In the genomic region with DNA sequence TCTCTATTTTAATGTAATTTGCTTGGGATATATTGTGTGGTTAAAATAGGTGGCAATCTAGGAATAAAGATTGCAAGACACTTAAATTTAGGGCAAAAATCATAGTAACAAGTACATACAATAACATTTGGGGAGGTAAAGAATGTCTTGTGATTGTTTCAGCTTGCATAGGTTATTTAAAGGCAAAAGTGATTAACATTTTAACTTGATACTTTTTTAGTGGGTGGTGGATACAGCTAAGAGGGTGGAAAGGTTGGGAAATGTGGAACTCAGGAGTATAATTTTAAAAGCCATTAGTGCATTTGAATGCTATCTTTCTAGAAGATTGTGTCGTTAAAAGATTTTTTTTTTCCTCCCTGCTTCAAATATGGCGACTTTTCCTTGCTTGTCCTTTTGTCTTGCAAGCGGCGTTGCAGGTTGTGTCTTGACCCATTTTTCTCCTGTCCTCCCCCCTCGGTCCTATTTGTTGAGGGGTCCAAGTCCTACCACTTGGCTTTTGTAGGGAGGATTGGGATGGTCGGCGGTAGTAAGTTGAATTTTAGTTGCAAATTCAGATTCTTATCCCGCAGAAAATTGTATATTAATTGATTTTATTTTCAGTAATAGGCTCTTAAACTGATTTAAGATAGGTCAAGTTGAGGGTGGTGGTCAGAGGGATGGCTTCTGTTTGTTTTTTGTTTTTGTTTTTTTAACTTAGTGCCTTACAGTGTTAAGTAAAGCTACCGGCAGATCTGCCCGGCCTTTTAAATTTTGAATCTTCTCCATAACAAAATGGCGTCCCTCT, we compare ENCODE assay signal across 8 mouse cellular contexts. TPM values are rescaled to one million over a fixed set of nuclear protein-coding genes. Genes with fewer than 3 reads are reported as not detected.
DNase-seq lines count a peak whose midpoint lies in the region; ATAC-seq and TF ChIP-seq lines count a peak whose summit lies in the region.

No protein-coding gene starts in this region.

- TF ChIP-seq CTCF in hindbrain, postnatal 0 days (IDR thresholded peaks at IDR 0.05; ENCODE audit: low read depth): no peak

- peak overlapping the region; percentile 83 for H3K4me3 ChIP-seq in forebrain, embryonic 10.5 days
- H3K4me3 ChIP-seq in hindbrain, postnatal 0 days (ENCODE audit: low read length): peak overlapping the region; percentile 73
- peak overlapping the region; percentile 86 for H3K4me3 ChIP-seq in liver, embryonic 12.5 days
- peak overlapping the region; percentile 75 for H3K4me3 ChIP-seq in neural tube, embryonic 13.5 days

- H3K4me1 ChIP-seq in forebrain, embryonic 10.5 days: peaks cover 36% of the 10 kb centered on the region
- H3K4me1 ChIP-seq in hindbrain, postnatal 0 days (ENCODE audit: insufficient read depth, low read length): peaks cover 28% of the 10 kb centered on the region
- H3K4me1 ChIP-seq in liver, embryonic 12.5 days: peaks cover 63% of the 10 kb centered on the region
- H3K4me1 ChIP-seq in neural tube, embryonic 13.5 days (replicated peaks): peaks cover 48% of the 10 kb centered on the region

- no peak for ATAC-seq in hindbrain, postnatal 0 days
- no peak for ATAC-seq in liver, embryonic 12.5 days
- no peak for ATAC-seq in neural tube, embryonic 13.5 days (ENCODE audit: low read depth)

- under 1% methylated on average over 11 of the region's 11 CpGs for WGBS in forebrain, embryonic 10.5 days
- under 1% methylated on average over 11 of the region's 11 CpGs for WGBS in hindbrain, postnatal 0 days
- 0% methylated on average over 11 of the region's 11 CpGs for WGBS in liver, embryonic 12.5 days (ENCODE audit: insufficient replicate concordance)
- 0% methylated on average over 11 of the region's 11 CpGs for WGBS in neural tube, embryonic 13.5 days

- no peaks in the 10 kb centered on the region for H3K27me3 ChIP-seq in forebrain, embryonic 10.5 days (ENCODE audit: poor library complexity, severe bottlenecking)
- no peaks in the 10 kb centered on the region for H3K27me3 ChIP-seq in hindbrain, postnatal 0 days (ENCODE audit: insufficient read depth, low read length)
- no peaks in the 10 kb centered on the region for H3K27me3 ChIP-seq in liver, embryonic 12.5 days (replicated peaks)
- no peaks in the 10 kb centered on the region for H3K27me3 ChIP-seq in neural tube, embryonic 13.5 days

- H3K27ac ChIP-seq in forebrain, embryonic 10.5 days: peak overlapping the region; percentile 97
- peak overlapping the region; percentile 98 for H3K27ac ChIP-seq in hindbrain, postnatal 0 days
- peak overlapping the region; percentile 99 for H3K27ac ChIP-seq in liver, embryonic 12.5 days
- H3K27ac ChIP-seq in neural tube, embryonic 13.5 days (replicated peaks): peak overlapping the region; percentile 99

- peak; percentile 94 for DNase-seq in heart, adult 11 months
- no peak for DNase-seq in heart, postnatal 25 days (ENCODE audit: low spot score)
- DNase-seq in adrenal gland, postnatal 14 days: peak; percentile 64
- peak; percentile 53 for DNase-seq in forebrain, embryonic 10.5 days (ENCODE audit: extremely low spot score, low spot score)
- peak; percentile 81 for DNase-seq in hindbrain, postnatal 0 days (ENCODE audit: low spot score)
- no peak for DNase-seq in urinary bladder, postnatal 10 days (ENCODE audit: low spot score)

- no peaks in the 10 kb centered on the region for H3K9me3 ChIP-seq in forebrain, embryonic 10.5 days
- H3K9me3 ChIP-seq in hindbrain, postnatal 0 days (ENCODE audit: low read length): no peaks in the 10 kb centered on the region
- no peaks in the 10 kb centered on the region for H3K9me3 ChIP-seq in liver, embryonic 12.5 days (replicated peaks)
- no peaks in the 10 kb centered on the region for H3K9me3 ChIP-seq in neural tube, embryonic 13.5 days

- intact Hi-C loops in heart, postnatal 25 days (cut with DNase I): loop anchor here (5.0 kb wide), 1 partner anchor 81 kb away; a partner anchor contains a TSS

- peak overlapping the region; percentile 97 for H3K9ac ChIP-seq in hindbrain, postnatal 0 days (replicated peaks; ENCODE audit: low read length)
- peak overlapping the region; percentile 97 for H3K9ac ChIP-seq in liver, embryonic 12.5 days
- H3K9ac ChIP-seq in neural tube, embryonic 13.5 days: peak overlapping the region; percentile 100

- peaks cover 50% of the 10 kb centered on the region for H3K36me3 ChIP-seq in forebrain, embryonic 10.5 days (replicated peaks)
- 0 out of 2 replicates have a peak, but pooled peaks cover 9% of the 10 kb centered on the region for H3K36me3 ChIP-seq in hindbrain, postnatal 0 days (ENCODE audit: insufficient read depth, low read length)
- peaks cover 51% of the 10 kb centered on the region for H3K36me3 ChIP-seq in liver, embryonic 12.5 days
- H3K36me3 ChIP-seq in neural tube, embryonic 13.5 days: peaks cover 13% of the 10 kb centered on the region

- H3K4me2 ChIP-seq in hindbrain, postnatal 0 days (ENCODE audit: low read depth, low read length): peak overlapping the region; percentile 90
- peak overlapping the region; percentile 85 for H3K4me2 ChIP-seq in liver, embryonic 12.5 days
- peak overlapping the region; percentile 78 for H3K4me2 ChIP-seq in neural tube, embryonic 13.5 days

RNA-seq across cellular contexts. Expression of a gene that starts 2.2 kb away (rescaled TPM):
- total RNA-seq in heart, postnatal 25 days (2021): 10 to 100 TPM; 30.4 to 34.5 TPM
- 91.4 and 97.7 TPM in 2 replicates for total RNA-seq in adrenal gland, postnatal 14 days (2021)
- 60.5 and 61.5 TPM in 2 replicates for polyA plus RNA-seq in forebrain, embryonic 10.5 days (2016; fragmentation: Nextera tagmentation; extraction: Ambion mirVana)
- total RNA-seq in hindbrain, postnatal 0 days (2014; rRNA removed): 37.5 and 44.0 TPM in 2 replicates
- 20.3 and 22.5 TPM in 2 replicates for polyA plus RNA-seq in hindbrain, postnatal 0 days (2015; fragmentation: Nextera tagmentation; extraction: Ambion mirVana)
- 29.0 and 32.8 TPM in 2 replicates for polyA plus RNA-seq in liver, embryonic 12.5 days (2016; fragmentation: Nextera tagmentation; extraction: Ambion mirVana)
- 44.6 and 45.9 TPM in 2 replicates for polyA plus RNA-seq in neural tube, embryonic 13.5 days (2015; fragmentation: Nextera tagmentation; extraction: Ambion mirVana)

RNA-seq across cellular contexts. Expression of a gene that starts 2.3 kb away (rescaled TPM):
- total RNA-seq in heart, postnatal 25 days (2021): 10 to 100 TPM; 51.7 to 55.3 TPM
- total RNA-seq in adrenal gland, postnatal 14 days (2021): 108 and 114 TPM in 2 replicates
- polyA plus RNA-seq in forebrain, embryonic 10.5 days (2016; fragmentation: Nextera tagmentation; extraction: Ambion mirVana): 98.2 and 107 TPM in 2 replicates
- total RNA-seq in hindbrain, postnatal 0 days (2014; rRNA removed): 42.9 and 45.9 TPM in 2 replicates
- polyA plus RNA-seq in hindbrain, postnatal 0 days (2015; fragmentation: Nextera tagmentation; extraction: Ambion mirVana): 66.6 and 72.2 TPM in 2 replicates
- polyA plus RNA-seq in liver, embryonic 12.5 days (2016; fragmentation: Nextera tagmentation; extraction: Ambion mirVana): 113 and 123 TPM in 2 replicates
- polyA plus RNA-seq in neural tube, embryonic 13.5 days (2015; fragmentation: Nextera tagmentation; extraction: Ambion mirVana): 56.1 and 62.7 TPM in 2 replicates

RNA-seq across cellular contexts. Expression of a gene that starts 8.6 kb away (rescaled TPM):
- 1 to 10 TPM; 7.7 TPM for total RNA-seq in heart, postnatal 25 days (2021)
- 29.0 and 31.5 TPM in 2 replicates for total RNA-seq in adrenal gland, postnatal 14 days (2021)
- 102 and 105 TPM in 2 replicates for polyA plus RNA-seq in forebrain, embryonic 10.5 days (2016; fragmentation: Nextera tagmentation; extraction: Ambion mirVana)
- 163 and 169 TPM in 2 replicates for total RNA-seq in hindbrain, postnatal 0 days (2014; rRNA removed)
- 222 and 225 TPM in 2 replicates for polyA plus RNA-seq in hindbrain, postnatal 0 days (2015; fragmentation: Nextera tagmentation; extraction: Ambion mirVana)
- 15.0 and 16.8 TPM in 2 replicates for polyA plus RNA-seq in liver, embryonic 12.5 days (2016; fragmentation: Nextera tagmentation; extraction: Ambion mirVana)
- polyA plus RNA-seq in neural tube, embryonic 13.5 days (2015; fragmentation: Nextera tagmentation; extraction: Ambion mirVana): 357 and 369 TPM in 2 replicates

RNA-seq across cellular contexts. Expression of a gene that starts 21.2 kb away (rescaled TPM):
- 100 to 1,000 TPM; 112 to 116 TPM for total RNA-seq in heart, postnatal 25 days (2021)
- total RNA-seq in adrenal gland, postnatal 14 days (2021): 73.6 and 79.5 TPM in 2 replicates
- polyA plus RNA-seq in forebrain, embryonic 10.5 days (2016; fragmentation: Nextera tagmentation; extraction: Ambion mirVana): 29.8 and 32.4 TPM in 2 replicates
- total RNA-seq in hindbrain, postnatal 0 days (2014; rRNA removed): 39.8 and 49.2 TPM in 2 replicates
- 69.0 and 74.3 TPM in 2 replicates for polyA plus RNA-seq in hindbrain, postnatal 0 days (2015; fragmentation: Nextera tagmentation; extraction: Ambion mirVana)
- 20.2 and 20.9 TPM in 2 replicates for polyA plus RNA-seq in liver, embryonic 12.5 days (2016; fragmentation: Nextera tagmentation; extraction: Ambion mirVana)
- polyA plus RNA-seq in neural tube, embryonic 13.5 days (2015; fragmentation: Nextera tagmentation; extraction: Ambion mirVana): 45.1 and 50.5 TPM in 2 replicates

RNA-seq across cellular contexts. Expression of a gene that starts 38.8 kb away (rescaled TPM):
- total RNA-seq in heart, postnatal 25 days (2021): 10 to 100 TPM; 19.2 to 20.1 TPM
- 40.2 and 41.1 TPM in 2 replicates for total RNA-seq in adrenal gland, postnatal 14 days (2021)
- 59.6 and 60.3 TPM in 2 replicates for polyA plus RNA-seq in forebrain, embryonic 10.5 days (2016; fragmentation: Nextera tagmentation; extraction: Ambion mirVana)
- total RNA-seq in hindbrain, postnatal 0 days (2014; rRNA removed): 31.3 and 33.2 TPM in 2 replicates
- 22.9 and 23.1 TPM in 2 replicates for polyA plus RNA-seq in hindbrain, postnatal 0 days (2015; fragmentation: Nextera tagmentation; extraction: Ambion mirVana)
- polyA plus RNA-seq in liver, embryonic 12.5 days (2016; fragmentation: Nextera tagmentation; extraction: Ambion mirVana): 50.7 and 52.8 TPM in 2 replicates
- 31.0 and 39.6 TPM in 2 replicates for polyA plus RNA-seq in neural tube, embryonic 13.5 days (2015; fragmentation: Nextera tagmentation; extraction: Ambion mirVana)

Comparison
In these comparisons a context has a peak if more than half of its experiments do, and no peak if none do; other contexts are left out.
1. DNase-seq: peak in heart, adult 11 months (single experiment), adrenal gland, postnatal 14 days (single experiment), forebrain, embryonic 10.5 days (single experiment) and hindbrain, postnatal 0 days (single experiment); none in heart, postnatal 25 days (single experiment) and urinary bladder, postnatal 10 days (single experiment).
2. Peak in every context shown above with its lines, with median percentiles within 50 percentile points of each other: H3K27ac ChIP-seq, H3K4me3 ChIP-seq, H3K4me2 ChIP-seq and H3K9ac ChIP-seq.